In genomic region chr9:40309876-40310275, GRCm38 (mm10) we compare ENCODE assay signal across 35 mouse cellular contexts. TPM values are rescaled to one million over a fixed set of nuclear protein-coding genes. Genes with fewer than 3 reads are reported as not detected.
"Had no signal": no experiment of that assay in that cellular context is flagged by ENCODE, and none has a peak within 500 bp of the region (broad histone marks: within the 10 kb centered on the region; RNA-seq: fewer than 3 reads in every experiment).

No protein-coding gene starts in this region.

- H3K27ac ChIP-seq: limb, embryonic 10.5 days; limb, embryonic 12.5 days; limb, embryonic 13.5 days; limb, embryonic 15.5 days; liver, embryonic 12.5 days; liver, embryonic 13.5 days; liver, embryonic 14.5 days; liver, embryonic 15.5 days; lung, embryonic 15.5 days; macrophage; midbrain, embryonic 10.5 days; midbrain, embryonic 12.5 days; midbrain, embryonic 13.5 days; midbrain, embryonic 15.5 days; neural tube, embryonic 12.5 days; neural tube, embryonic 13.5 days had no signal

- DNase-seq: liver; liver, embryonic 13.5 days; liver, postnatal 0 days; lung, adult 18-20 months; lung, adult 2 months; lung, embryonic 14.5 days; lung, postnatal 10 days; lung, postnatal 14 days; lung, postnatal 36 days; lung, postnatal 4 days; midbrain, embryonic 14.5 days had no signal

- H3K4me3 ChIP-seq: limb, embryonic 10.5 days; limb, embryonic 12.5 days; limb, embryonic 13.5 days; limb, embryonic 15.5 days; liver, embryonic 12.5 days; liver, embryonic 13.5 days; liver, embryonic 15.5 days; lung, embryonic 15.5 days; megakaryocyte, embryonic 14.5 days; midbrain, embryonic 10.5 days; midbrain, embryonic 12.5 days; midbrain, embryonic 13.5 days; midbrain, embryonic 15.5 days; myocyte; neural tube, embryonic 12.5 days; neural tube, embryonic 13.5 days had no signal

- H3K9ac ChIP-seq: limb, embryonic 12.5 days; limb, embryonic 13.5 days; limb, embryonic 15.5 days; liver, embryonic 12.5 days; liver, embryonic 13.5 days; liver, embryonic 14.5 days; liver, embryonic 15.5 days; liver, postnatal 0 days; lung, embryonic 14.5 days; lung, embryonic 15.5 days; midbrain, embryonic 12.5 days; midbrain, embryonic 13.5 days; midbrain, embryonic 15.5 days; neural tube, embryonic 12.5 days; neural tube, embryonic 13.5 days had no signal

- ATAC-seq: liver, embryonic 12.5 days; liver, postnatal 0 days; lung, postnatal 0 days; midbrain, embryonic 13.5 days; midbrain, embryonic 15.5 days had no signal

- H3K27me3 ChIP-seq: limb, embryonic 12.5 days; limb, embryonic 13.5 days; limb, embryonic 15.5 days; liver, embryonic 12.5 days; liver, embryonic 13.5 days; liver, embryonic 15.5 days; lung, embryonic 15.5 days; megakaryocyte, embryonic 14.5 days; midbrain, embryonic 12.5 days; midbrain, embryonic 13.5 days; midbrain, embryonic 15.5 days; neural tube, embryonic 12.5 days; neural tube, embryonic 13.5 days had no signal

- H3K36me3 ChIP-seq: liver, embryonic 13.5 days had no signal

- H3K4me2 ChIP-seq: limb, embryonic 12.5 days; limb, embryonic 13.5 days; limb, embryonic 15.5 days; liver, embryonic 11.5 days; liver, embryonic 12.5 days; liver, embryonic 13.5 days; liver, embryonic 15.5 days; lung, embryonic 14.5 days; lung, embryonic 15.5 days; midbrain, embryonic 12.5 days; midbrain, embryonic 13.5 days; midbrain, embryonic 15.5 days; neural tube, embryonic 12.5 days; neural tube, embryonic 13.5 days had no signal

- H3K4me1 ChIP-seq: limb, embryonic 10.5 days; limb, embryonic 12.5 days; limb, embryonic 13.5 days; limb, embryonic 15.5 days; liver, embryonic 12.5 days; liver, embryonic 13.5 days; liver, embryonic 15.5 days; lung, embryonic 15.5 days; megakaryocyte, embryonic 14.5 days; midbrain, embryonic 12.5 days; midbrain, embryonic 13.5 days; midbrain, embryonic 15.5 days; neural tube, embryonic 12.5 days; neural tube, embryonic 13.5 days had no signal

- H3K9me3 ChIP-seq: limb, embryonic 10.5 days; limb, embryonic 12.5 days; limb, embryonic 13.5 days; limb, embryonic 15.5 days; liver, embryonic 12.5 days; liver, embryonic 13.5 days; liver, embryonic 15.5 days; lung, embryonic 15.5 days; megakaryocyte, embryonic 14.5 days; midbrain, embryonic 10.5 days; midbrain, embryonic 12.5 days; midbrain, embryonic 13.5 days; midbrain, embryonic 15.5 days; neural tube, embryonic 12.5 days; neural tube, embryonic 13.5 days had no signal

RNA-seq across cellular contexts. Expression of gene Scn3b, which starts 40.9 kb away (rescaled TPM):
- total RNA-seq: megakaryocyte progenitor cell, adult 5-6 weeks; megakaryocyte, adult 5-6 weeks; megakaryocyte-erythroid progenitor cell, adult 5-6 weeks; monocyte, adult 5-6 weeks had no signal
- polyA plus RNA-seq: liver, adult 2 months had no signal
